Mouse (Mus musculus) heart, embryonic 13.5 days (tissue): ENCODE data around the gene 4930550C14Rik. TPM values are rescaled to one million over a fixed set of nuclear protein-coding genes. Genes with fewer than 3 reads are reported as not detected.

Experiments used
- ATAC-seq: fragments of 200-750 bp; cut with Nextera tagmentation; 2 replicates; pipeline ENCODE4 v1.8.0; 2017; ENCODE audit warnings: moderate TSS enrichment; ENCODE audit not compliant: insufficient number of reproducible peaks, low FRiP score, low TSS enrichment; ENCODE audit errors: extremely low read depth
- H3K27ac ChIP-seq: fragments of 300-500 bp; sonication (generic); replicated peaks from 2 replicates; pipeline ENCODE4 v1.5.1; 2015; ENCODE audit warnings: moderate library complexity, mild to moderate bottlenecking, inconsistent platforms
- H3K27me3 ChIP-seq: fragments of 300-500 bp; sonication (generic); replicated peaks from 2 replicates; pipeline ENCODE4 v1.6.1; 2015; ENCODE audit warnings: mild to moderate bottlenecking, inconsistent platforms
- H3K36me3 ChIP-seq: fragments of 300-500 bp; sonication (generic); 2 replicates; pipeline ENCODE4 v1.6.1; 2015; ENCODE audit warnings: mild to moderate bottlenecking, inconsistent platforms
- H3K4me1 ChIP-seq: fragments of 300-500 bp; sonication (generic); 2 replicates; pipeline ENCODE4 v1.6.1; 2015; ENCODE audit warnings: inconsistent platforms
- H3K4me2 ChIP-seq: fragments of 300-500 bp; sonication (generic); 2 replicates; pipeline ENCODE4 v1.6.1; 2015; ENCODE audit warnings: inconsistent platforms, mild to moderate bottlenecking, moderate library complexity
- H3K4me3 ChIP-seq: fragments of 300-500 bp; sonication (generic); 2 replicates; pipeline ENCODE4 v1.5.1; 2015; ENCODE audit warnings: moderate library complexity, mild to moderate bottlenecking, inconsistent platforms
- H3K9ac ChIP-seq: fragments of 300-500 bp; sonication (generic); 2 replicates; pipeline ENCODE4 v1.6.1; 2015; ENCODE audit warnings: inconsistent platforms, mild to moderate bottlenecking, moderate library complexity
- H3K9me3 ChIP-seq: fragments of 300-500 bp; sonication (generic); 2 replicates; pipeline ENCODE4 v1.6.1; 2016; ENCODE audit warnings: inconsistent platforms
- WGBS: fragments of 180-500 bp; shearing (Covaris S2); methylation state at CpG from one replicate; pipeline ENCODE4 v1.1.7; 2015; ENCODE audit warnings: mixed read lengths; 5-methylcytosine and 5-hydroxymethylcytosine counted together
- microRNA-seq: library from miRNA; unstranded; fragments of <30 nt; microRNA quantifications from one replicate; pipeline ENCODE4, GENCODE M21; 2016
- polyA plus RNA-seq: library from polyadenylated mRNA; unstranded; fragments of >200 nt; fragmentation: Nextera tagmentation; extraction: Ambion mirVana; gene quantifications from 2 replicates; pipeline ENCODE4 v1.2.1, GENCODE M21; 2015

4930550C14Rik gene
- polyA plus RNA-seq, 1 experiment from 2014 or later: 0.36 TPM

DNA sequence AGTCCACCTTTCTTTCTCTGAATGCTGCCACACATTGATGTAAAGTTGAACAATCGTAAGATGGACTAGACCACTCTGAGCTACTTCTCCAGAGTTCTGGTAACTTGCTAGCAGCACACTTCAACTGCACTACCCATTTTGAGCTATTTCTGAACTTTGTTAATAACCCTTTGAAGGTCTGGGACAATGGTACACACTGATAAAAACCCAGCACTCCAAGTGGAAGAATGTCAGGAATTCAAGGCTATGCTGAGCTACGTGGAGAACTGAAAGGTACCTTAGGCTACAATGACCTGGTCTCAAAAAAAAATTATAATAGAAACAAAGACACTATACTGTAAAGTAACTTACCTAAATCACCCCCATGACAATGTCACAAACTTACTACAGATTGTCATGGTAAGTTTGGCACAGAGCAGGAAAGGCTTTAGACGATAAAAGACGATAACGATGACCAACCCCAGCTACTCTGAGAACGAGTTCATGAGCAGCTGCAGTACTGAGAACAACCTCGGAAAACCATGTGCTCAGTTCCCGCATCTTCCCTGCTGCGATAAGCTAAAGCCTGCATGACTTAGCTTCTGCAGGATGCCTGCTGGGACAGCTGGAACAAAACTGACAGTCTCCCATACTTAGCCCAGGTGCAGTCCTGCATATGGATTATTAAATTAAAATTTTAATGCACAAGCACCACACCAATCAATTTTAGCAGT is 70.8 kb downstream of the 4930550C14Rik start:
- Histone ChIP-seq H3K4me2 (peak overlapping the region; percentile 31), H3K9ac (no peak overlapping the region; the same call in 1 of the 2 replicates), H3K27ac (peak overlapping the region; percentile 48), H3K4me1 (peaks cover 16% of the 10 kb centered on the region), H3K4me3 (no peak overlapping the region), H3K9me3 (no peaks in the 10 kb centered on the region), H3K27me3 (no peaks in the 10 kb centered on the region), H3K36me3 (peaks cover 29% of the 10 kb centered on the region)
- no peak for ATAC-seq
- WGBS: 40% methylated on average over 9 of the region's 9 CpGs

Small RNAs within 50 kb of the gene (microRNA-seq; reads per million reads assigned to microRNA genes)
- not detected for gene Mir130c

Other genes with a start within 250 kb of the 4930550C14Rik start
- 16.9 and 17.0 TPM in 2 replicates for gene Ddx10, start 154.3 kb upstream of the 4930550C14Rik start, polyA plus RNA-seq
- 0.23 and 0.51 TPM in 2 replicates for gene Exph5, start 100.7 kb upstream of the 4930550C14Rik start, polyA plus RNA-seq
- 21.0 and 21.6 TPM in 2 replicates for gene Kdelc2, start 18.3 kb upstream of the 4930550C14Rik start, polyA plus RNA-seq
- gene Atm, start 134.4 kb downstream of the 4930550C14Rik start, polyA plus RNA-seq: 6.0 and 7.8 TPM in 2 replicates
- 11.9 and 12.4 TPM in 2 replicates for gene Npat, start 134.7 kb downstream of the 4930550C14Rik start, polyA plus RNA-seq
- 172 and 183 TPM in 2 replicates for gene Acat1, start 208.1 kb downstream of the 4930550C14Rik start, polyA plus RNA-seq